Mouse (Mus musculus): Measurements from ENCODE around the gene Dnajc6. TPM values are rescaled to one million over a fixed set of nuclear protein-coding genes. Genes with fewer than 3 reads are reported as not detected.

Gene Dnajc6
- polyA plus RNA-seq, 1 experiment from 2014 or later = 4.0 TPM

- Histone ChIP-seq H3K27ac (ENCODE audit: low read depth, low read length) (no peak overlapping the region), H3K4me2 (ENCODE audit: low read depth, low read length, severe bottlenecking) (no peak overlapping the region), H3K9ac (ENCODE audit: low read length) (no peak overlapping the region), H3K36me3 (ENCODE audit: control insufficient read depth, insufficient read depth, low read length) (no peaks in the 10 kb centered on the region), H3K4me3 (ENCODE audit: low read depth, low read length) (no peak overlapping the region), H3K4me1 (replicated peaks; ENCODE audit: control insufficient read depth, insufficient read depth, low read length) (no peaks in the 10 kb centered on the region; the same call in 1 of the 2 replicates), H3K27me3 (ENCODE audit: control insufficient read depth, insufficient read depth, low read length) (no peaks in the 10 kb centered on the region), H3K9me3 (ENCODE audit: control insufficient read depth, low read length) (no peaks in the 10 kb centered on the region)
- 51% methylated on average over 19 of the region's 19 CpGs for WGBS
- no peak for DNase-seq (ENCODE audit: low spot score)
- peak; percentile 66; the same call in 1 of the 2 replicates for ATAC-seq (replicated peaks; ENCODE audit: low FRiP score)
These were observed 88.3 kb downstream of the Dnajc6 start for GRCm38 (mm10) chr4:101584524-101585454.

GRCm38 (mm10) chr4:101585455-101586184 is 89.2 kb downstream of the Dnajc6 start:
- Histone ChIP-seq H3K27ac (ENCODE audit: low read depth, low read length) (no peak overlapping the region), H3K4me1 (replicated peaks; ENCODE audit: control insufficient read depth, insufficient read depth, low read length) (no peaks in the 10 kb centered on the region; the same call in 1 of the 2 replicates), H3K36me3 (ENCODE audit: control insufficient read depth, insufficient read depth, low read length) (no peaks in the 10 kb centered on the region), H3K27me3 (ENCODE audit: control insufficient read depth, insufficient read depth, low read length) (no peaks in the 10 kb centered on the region), H3K9me3 (ENCODE audit: control insufficient read depth, low read length) (no peaks in the 10 kb centered on the region), H3K4me3 (ENCODE audit: low read depth, low read length) (no peak overlapping the region), H3K4me2 (ENCODE audit: low read depth, low read length, severe bottlenecking) (no peak overlapping the region), H3K9ac (ENCODE audit: low read length) (no peak overlapping the region)
- ATAC-seq (replicated peaks; ENCODE audit: low FRiP score) (0 out of 2 replicates have a peak, but pooled peaks have one; percentile 21), DNase-seq (ENCODE audit: low spot score) (no peak)
- 64% methylated on average over 8 of the region's 8 CpGs for WGBS

GRCm38 (mm10) chr4:101588932-101589331 is 92.5 kb downstream of the Dnajc6 start:
- WGBS = 81% methylated on average over 8 of the region's 8 CpGs

GRCm38 (mm10) chr4:101589771-101590170 is 93.3 kb downstream of the Dnajc6 start:
- no peak overlapping the region for H3K27ac ChIP-seq (ENCODE audit: low read depth, low read length)
- H3K4me1 ChIP-seq (replicated peaks; ENCODE audit: control insufficient read depth, insufficient read depth, low read length) = no peaks in the 10 kb centered on the region; the same call in 1 of the 2 replicates
- no peak overlapping the region for H3K4me3 ChIP-seq (ENCODE audit: low read depth, low read length)
- no peaks in the 10 kb centered on the region for H3K27me3 ChIP-seq (ENCODE audit: control insufficient read depth, insufficient read depth, low read length)
- no peak overlapping the region for H3K9ac ChIP-seq (ENCODE audit: low read length)
- WGBS = 89% methylated on average over 3 of the region's 3 CpGs
- no peak overlapping the region for H3K4me2 ChIP-seq (ENCODE audit: low read depth, low read length, severe bottlenecking)
- DNase-seq (ENCODE audit: low spot score) (no peak), ATAC-seq (replicated peaks; ENCODE audit: low FRiP score) (no peak)
- H3K36me3 ChIP-seq (ENCODE audit: control insufficient read depth, insufficient read depth, low read length) = no peaks in the 10 kb centered on the region
- no peaks in the 10 kb centered on the region for H3K9me3 ChIP-seq (ENCODE audit: control insufficient read depth, low read length)

More at GRCm38 (mm10) chr4:101588932-101589331, 92.5 kb downstream of the Dnajc6 start:
- H3K36me3 ChIP-seq (ENCODE audit: control insufficient read depth, insufficient read depth, low read length) = no peaks in the 10 kb centered on the region
- H3K4me2 ChIP-seq (ENCODE audit: low read depth, low read length, severe bottlenecking) = no peak overlapping the region
- H3K27ac ChIP-seq (ENCODE audit: low read depth, low read length) = no peak overlapping the region
- H3K9me3 ChIP-seq (ENCODE audit: control insufficient read depth, low read length) = no peaks in the 10 kb centered on the region
- ATAC-seq (replicated peaks; ENCODE audit: low FRiP score) (no peak), DNase-seq (ENCODE audit: low spot score) (no peak)
- H3K9ac ChIP-seq (ENCODE audit: low read length) = no peak overlapping the region
- no peaks in the 10 kb centered on the region for H3K27me3 ChIP-seq (ENCODE audit: control insufficient read depth, insufficient read depth, low read length)
- H3K4me1 ChIP-seq (replicated peaks; ENCODE audit: control insufficient read depth, insufficient read depth, low read length) = no peaks in the 10 kb centered on the region; the same call in 1 of the 2 replicates
- no peak overlapping the region for H3K4me3 ChIP-seq (ENCODE audit: low read depth, low read length)

GRCm38 (mm10) chr4:101591400-101591799 is 95.0 kb downstream of the Dnajc6 start:
- no peak for DNase-seq (ENCODE audit: low spot score)

GRCm38 (mm10) chr4:101592466-101592865 is 96.0 kb downstream of the Dnajc6 start:
- H3K9me3 ChIP-seq (ENCODE audit: control insufficient read depth, low read length) = no peaks in the 10 kb centered on the region
- H3K9ac ChIP-seq (ENCODE audit: low read length) = no peak overlapping the region
- H3K4me1 ChIP-seq (replicated peaks; ENCODE audit: control insufficient read depth, insufficient read depth, low read length) = no peaks in the 10 kb centered on the region
- ATAC-seq (replicated peaks; ENCODE audit: low FRiP score) = no peak
- H3K27ac ChIP-seq (ENCODE audit: low read depth, low read length) = no peak overlapping the region
- H3K27me3 ChIP-seq (ENCODE audit: control insufficient read depth, insufficient read depth, low read length) = no peaks in the 10 kb centered on the region
- H3K4me3 ChIP-seq (ENCODE audit: low read depth, low read length) = no peak overlapping the region
- 78% methylated on average over 3 of the region's 3 CpGs for WGBS
- H3K36me3 ChIP-seq (ENCODE audit: control insufficient read depth, insufficient read depth, low read length) = no peaks in the 10 kb centered on the region
- no peak overlapping the region for H3K4me2 ChIP-seq (ENCODE audit: low read depth, low read length, severe bottlenecking)
- DNase-seq (ENCODE audit: low spot score) = no peak

More at GRCm38 (mm10) chr4:101591400-101591799, 95.0 kb downstream of the Dnajc6 start:
- WGBS = 90% methylated on average over 1 of the region's 1 CpGs
- H3K4me1 ChIP-seq (replicated peaks; ENCODE audit: control insufficient read depth, insufficient read depth, low read length) = no peaks in the 10 kb centered on the region
- no peak overlapping the region for H3K27ac ChIP-seq (ENCODE audit: low read depth, low read length)
- H3K27me3 ChIP-seq (ENCODE audit: control insufficient read depth, insufficient read depth, low read length) = no peaks in the 10 kb centered on the region
- H3K9ac ChIP-seq (ENCODE audit: low read length) = no peak overlapping the region
- no peaks in the 10 kb centered on the region for H3K36me3 ChIP-seq (ENCODE audit: control insufficient read depth, insufficient read depth, low read length)
- no peaks in the 10 kb centered on the region for H3K9me3 ChIP-seq (ENCODE audit: control insufficient read depth, low read length)
- no peak for ATAC-seq (replicated peaks; ENCODE audit: low FRiP score)
- H3K4me3 ChIP-seq (ENCODE audit: low read depth, low read length) = no peak overlapping the region
- no peak overlapping the region for H3K4me2 ChIP-seq (ENCODE audit: low read depth, low read length, severe bottlenecking)

- H3K27me3 ChIP-seq (ENCODE audit: control insufficient read depth, insufficient read depth, low read length) = no peaks in the 10 kb centered on the region
- DNase-seq (ENCODE audit: low spot score) = no peak
- H3K9me3 ChIP-seq (ENCODE audit: control insufficient read depth, low read length) = no peaks in the 10 kb centered on the region
- ATAC-seq (replicated peaks; ENCODE audit: low FRiP score) = no peak
- no peak overlapping the region for H3K9ac ChIP-seq (ENCODE audit: low read length)
- H3K27ac ChIP-seq (ENCODE audit: low read depth, low read length) = no peak overlapping the region
- H3K4me1 ChIP-seq (replicated peaks; ENCODE audit: control insufficient read depth, insufficient read depth, low read length) = no peaks in the 10 kb centered on the region
- H3K4me2 ChIP-seq (ENCODE audit: low read depth, low read length, severe bottlenecking) = no peak overlapping the region
- H3K36me3 ChIP-seq (ENCODE audit: control insufficient read depth, insufficient read depth, low read length) = no peaks in the 10 kb centered on the region
- H3K4me3 ChIP-seq (ENCODE audit: low read depth, low read length) = no peak overlapping the region
These were observed 105.3 kb downstream of the Dnajc6 start for GRCm38 (mm10) chr4:101601758-101602157.

GRCm38 (mm10) chr4:101603635-101604034 is 107.2 kb downstream of the Dnajc6 start:
- no peaks in the 10 kb centered on the region for H3K27me3 ChIP-seq (ENCODE audit: control insufficient read depth, insufficient read depth, low read length)
- H3K4me1 ChIP-seq (replicated peaks; ENCODE audit: control insufficient read depth, insufficient read depth, low read length) = no peaks in the 10 kb centered on the region
- H3K9ac ChIP-seq (ENCODE audit: low read length) = no peak overlapping the region
- WGBS = 86% methylated on average over 3 of the region's 3 CpGs
- no peak for ATAC-seq (replicated peaks; ENCODE audit: low FRiP score)
- no peaks in the 10 kb centered on the region for H3K9me3 ChIP-seq (ENCODE audit: control insufficient read depth, low read length)
- H3K36me3 ChIP-seq (ENCODE audit: control insufficient read depth, insufficient read depth, low read length) = no peaks in the 10 kb centered on the region
- H3K4me2 ChIP-seq (ENCODE audit: low read depth, low read length, severe bottlenecking) = no peak overlapping the region
- H3K4me3 ChIP-seq (ENCODE audit: low read depth, low read length) = no peak overlapping the region
- DNase-seq (ENCODE audit: low spot score) = no peak
- H3K27ac ChIP-seq (ENCODE audit: low read depth, low read length) = no peak overlapping the region

All from forebrain, embryonic 11.5 days (tissue).